Mouse (Mus musculus) retina, embryonic 14.5 days (tissue): ENCODE measurements around the gene Atp1b3.
A peak's percentile ranks its signal among the peaks of the same experiment; 100 is the strongest.
"Not testable (repeated sequence)": the region's sequence is repeated elsewhere in the genome, so short reads cannot be mapped to it uniquely, and the experiment has no call there.

Experiments
- DNase-seq: peaks from one replicate; pipeline ENCODE4 v3.0.0-alpha.2; 2015; ENCODE audit warnings: low spot score

The Atp1b3 gene

GRCm38 (mm10) chr9:96364141-96364838, at the start of gene Atp1b3:
Atp1b3 (minus strand) TSS chr9:96364442.
- peak; percentile 98 for DNase-seq

DNA sequence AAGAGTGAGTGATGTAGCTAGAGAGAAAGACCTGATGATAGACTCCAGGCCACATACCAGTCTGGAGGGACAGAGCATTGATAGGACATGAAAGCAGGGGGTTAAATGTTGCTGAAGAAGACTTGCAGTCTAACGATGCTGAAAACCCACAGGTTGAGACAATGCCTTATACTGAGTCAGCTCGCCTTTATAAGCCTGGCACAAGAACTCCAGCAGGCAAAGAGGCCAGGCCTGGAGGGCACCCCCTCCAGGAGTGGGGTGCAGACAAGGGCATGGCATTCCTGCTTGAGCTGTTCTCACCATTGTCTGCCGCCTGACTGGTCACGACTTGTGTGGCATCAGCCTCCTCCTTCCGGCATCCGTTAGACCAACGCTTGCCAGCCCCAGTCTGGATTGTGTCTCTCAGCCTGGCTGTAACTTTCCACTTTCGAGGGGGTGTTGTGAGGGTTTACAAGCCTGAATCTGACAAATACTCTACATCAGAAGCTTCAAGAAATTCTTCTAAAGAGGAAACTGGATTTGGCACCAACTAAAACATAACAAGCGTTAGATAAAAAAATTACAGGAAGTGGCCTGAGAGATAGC, 48.7 kb upstream of the Atp1b3 start:
- no peak for DNase-seq

DNA sequence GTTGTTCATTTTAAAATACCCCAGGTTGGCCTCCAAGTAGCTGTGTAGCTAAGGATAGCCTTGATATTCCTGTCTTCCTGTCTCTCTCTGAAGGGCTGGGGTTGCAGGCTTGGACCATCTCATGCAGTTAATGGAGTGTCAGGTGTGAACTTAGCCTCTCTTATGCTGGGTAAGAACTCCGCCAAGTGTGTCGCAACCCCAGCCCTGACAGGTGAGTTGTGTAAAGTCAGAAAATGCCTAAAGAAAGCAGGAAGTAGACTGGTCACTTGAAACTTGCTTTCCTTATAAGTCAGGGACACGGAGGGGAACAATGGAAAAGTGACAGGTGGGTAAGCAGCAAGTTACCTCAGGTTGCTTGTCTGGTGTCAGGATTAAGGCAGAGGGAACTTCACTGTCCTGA, 40.1 kb upstream of the Atp1b3 start:
- no peak for DNase-seq

- not testable (repeated sequence) for DNase-seq
Measured at GRCm38 (mm10) chr9:96399916-96400315, 35.7 kb upstream of the Atp1b3 start.

DNA sequence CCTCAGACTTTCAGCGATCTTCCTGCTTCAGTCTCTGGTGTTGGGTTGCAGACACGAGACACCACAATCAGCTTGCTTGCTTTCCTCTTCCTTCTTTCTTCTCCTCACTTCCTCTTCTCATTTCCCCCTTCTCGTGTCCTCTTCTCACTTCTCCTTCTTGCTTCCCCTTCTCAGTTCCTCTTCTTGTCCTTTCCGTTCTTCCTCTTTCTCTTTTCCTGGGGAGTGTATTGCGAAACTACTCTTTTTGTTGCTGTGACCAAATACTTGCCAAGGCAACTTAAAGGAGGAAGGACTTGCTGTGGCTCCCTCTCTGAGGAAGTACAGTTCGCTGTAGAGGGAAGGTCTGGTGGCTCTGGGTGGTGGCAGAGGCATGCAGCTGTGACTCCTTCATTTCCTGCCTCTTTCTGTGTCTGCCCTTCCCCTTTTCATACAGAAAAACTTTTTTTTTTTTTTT, 35.2 kb upstream of the Atp1b3 start:
- no peak for DNase-seq

- DNase-seq: no peak
Measured at GRCm38 (mm10) chr9:96398614-96399013, 34.4 kb upstream of the Atp1b3 start.

GRCm38 (mm10) chr9:96398165-96398564, 33.9 kb upstream of the Atp1b3 start:
- DNase-seq: peak; percentile 11

- DNase-seq: no peak
Measured at GRCm38 (mm10) chr9:96394910-96395690, 30.9 kb upstream of the Atp1b3 start.

- DNase-seq: no peak
Measured at GRCm38 (mm10) chr9:96393731-96394235, 29.5 kb upstream of the Atp1b3 start.

- DNase-seq: no peak
Measured at GRCm38 (mm10) chr9:96393112-96393511, 28.9 kb upstream of the Atp1b3 start.

GRCm38 (mm10) chr9:96391921-96392320, 27.7 kb upstream of the Atp1b3 start:
- DNase-seq: no peak

- DNase-seq: no peak
Measured at GRCm38 (mm10) chr9:96383714-96384487, 19.7 kb upstream of the Atp1b3 start.

GRCm38 (mm10) chr9:96382756-96383155, 18.5 kb upstream of the Atp1b3 start:
- DNase-seq: no peak

- no peak for DNase-seq
Measured at GRCm38 (mm10) chr9:96381393-96381792, 17.2 kb upstream of the Atp1b3 start.

GRCm38 (mm10) chr9:96379551-96379950, 15.3 kb upstream of the Atp1b3 start:
- DNase-seq: no peak

DNA sequence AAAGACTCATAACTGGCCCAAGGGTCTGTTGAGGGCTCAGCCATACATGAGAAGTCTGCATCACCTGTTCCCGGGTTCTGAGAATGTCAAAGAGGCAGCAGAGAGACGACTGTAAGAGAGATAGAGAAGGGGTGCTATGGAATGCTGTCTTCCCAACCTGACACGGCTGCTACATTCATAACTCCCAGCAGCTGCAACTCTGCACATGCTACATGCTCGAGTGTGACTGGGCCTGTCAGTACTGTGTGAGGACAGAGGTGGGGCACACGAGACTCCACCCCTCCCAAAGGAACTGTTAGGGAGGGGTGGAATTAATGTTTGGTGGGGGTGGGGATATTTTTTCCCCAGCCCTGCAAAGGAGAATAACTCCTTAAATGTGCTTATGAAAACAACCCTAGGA, 14.5 kb upstream of the Atp1b3 start:
- DNase-seq: no peak

DNA sequence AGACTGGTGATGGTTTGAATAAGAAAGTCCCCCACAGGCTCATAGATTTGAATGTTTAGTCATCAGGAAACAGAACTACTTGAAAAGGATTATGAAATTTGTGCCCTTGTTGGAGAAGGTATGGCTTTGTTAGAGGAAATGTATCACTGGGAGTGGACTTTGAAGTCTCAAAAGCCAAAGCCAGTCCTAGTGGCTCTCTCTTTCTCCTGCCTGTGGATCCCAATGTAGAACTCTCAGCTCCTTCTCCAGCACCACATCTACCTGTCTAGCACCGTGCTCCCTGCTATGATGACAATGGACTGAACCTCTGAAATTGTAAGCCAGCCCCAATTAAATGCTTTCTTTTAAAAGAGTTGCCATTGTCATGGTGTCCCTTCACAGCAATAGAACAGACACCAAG, 12.9 kb upstream of the Atp1b3 start:
- no peak for DNase-seq

DNA sequence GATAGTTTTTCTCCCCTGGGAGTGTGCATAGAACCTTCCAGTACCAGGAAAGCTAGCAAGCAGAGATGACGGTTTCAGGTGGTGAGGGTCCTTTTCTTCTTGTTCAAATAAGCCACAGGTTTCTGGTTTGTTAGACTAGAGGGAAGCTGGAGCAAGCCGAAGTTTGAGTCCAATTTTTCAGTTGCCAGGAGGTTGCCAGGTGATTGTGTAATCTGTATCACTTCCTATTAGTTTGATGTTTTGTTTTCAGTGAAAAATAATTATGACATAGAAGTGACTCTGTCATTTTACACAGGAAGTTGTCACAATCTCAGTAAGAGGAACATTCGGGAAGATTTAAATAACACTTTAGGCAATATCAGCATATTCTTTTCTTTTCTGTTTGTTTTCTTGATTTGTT, 11.6 kb upstream of the Atp1b3 start:
- DNase-seq: no peak

- DNase-seq: no peak
Measured at GRCm38 (mm10) chr9:96371075-96371474, 6.8 kb upstream of the Atp1b3 start.

- DNase-seq: no peak
Measured at GRCm38 (mm10) chr9:96369654-96370384, 5.6 kb upstream of the Atp1b3 start.

GRCm38 (mm10) chr9:96365271-96365872, 1.1 kb upstream of the Atp1b3 start:
- no peak for DNase-seq
